Mouse (Mus musculus): ENCODE data around the gene Rpl35a. TPM values are rescaled to one million over a fixed set of nuclear protein-coding genes. Genes with fewer than 3 reads are reported as not detected.
"Not testable (repeated sequence)": the region's sequence is repeated elsewhere in the genome, so short reads cannot be mapped to it uniquely, and the experiment has no call there.

Rpl35a gene
- polyA plus RNA-seq, 1 experiment from 2014 or later: 649 TPM

DNA sequence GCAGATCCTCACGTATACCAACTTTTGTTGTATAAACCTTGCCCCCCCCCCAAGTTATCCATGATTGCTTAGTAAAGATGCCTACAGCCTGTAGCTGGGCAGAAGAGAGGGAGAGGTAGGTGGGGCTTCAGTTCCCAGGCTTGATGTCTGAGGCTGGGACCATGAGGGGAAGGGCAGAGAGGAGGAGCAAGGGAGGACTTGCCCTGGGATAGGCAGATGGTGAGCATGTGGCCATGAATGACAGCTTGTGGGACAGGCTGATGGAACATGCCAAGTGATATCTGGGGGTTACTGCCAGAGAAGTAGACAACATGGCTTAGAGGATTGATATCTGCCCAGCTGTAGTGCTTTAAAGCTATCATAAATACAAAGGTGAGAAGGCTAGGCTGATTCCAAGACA is 8.2 kb upstream of the Rpl35a start:
- 95% methylated on average over 1 of the region's 1 CpGs for WGBS
- H3K4me2 ChIP-seq (ENCODE audit: low read length): no peak overlapping the region

DNA sequence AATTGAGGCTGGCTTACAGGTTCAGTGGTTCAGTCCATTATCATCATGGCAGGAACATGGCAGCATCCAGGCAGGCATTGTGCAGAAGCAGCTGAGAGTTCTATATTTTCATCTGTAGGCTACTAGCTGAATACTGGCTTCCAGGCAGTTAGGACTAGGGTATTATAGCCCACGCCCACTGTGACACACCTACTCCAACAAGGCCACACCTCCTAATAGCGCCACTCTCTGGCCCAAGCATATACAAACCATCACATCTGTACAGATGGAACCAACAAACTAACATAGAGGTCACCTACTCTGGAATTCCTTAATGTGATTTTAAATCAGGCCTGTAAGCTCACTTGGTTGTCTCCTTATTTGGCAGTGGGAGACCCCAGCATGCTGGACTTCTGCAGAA is 7.6 kb upstream of the Rpl35a start:
- DNase-seq (ENCODE audit: low spot score) (no peak), ATAC-seq (no peak)
- Histone ChIP-seq H3K9me3 (replicated peaks; ENCODE audit: control insufficient read depth, low read length) (no peaks in the 10 kb centered on the region), H3K27ac (ENCODE audit: low read depth, low read length) (no peak overlapping the region), H3K4me2 (ENCODE audit: low read length) (no peak overlapping the region), H3K9ac (ENCODE audit: low read length) (no peak overlapping the region), H3K4me1 (ENCODE audit: control insufficient read depth, insufficient read depth, low read length) (no peaks in the 10 kb centered on the region), H3K4me3 (ENCODE audit: low read depth, low read length) (no peak overlapping the region), H3K36me3 (ENCODE audit: control insufficient read depth, insufficient read depth, low read length) (no peaks in the 10 kb centered on the region), H3K27me3 (replicated peaks; ENCODE audit: control insufficient read depth, insufficient read depth, low read length) (no peaks in the 10 kb centered on the region)
- WGBS: 87% methylated on average over 2 of the region's 2 CpGs

More for the DNA sequence above, 8.2 kb upstream of the Rpl35a start:
- no peaks in the 10 kb centered on the region for H3K4me1 ChIP-seq (ENCODE audit: control insufficient read depth, insufficient read depth, low read length)
- H3K36me3 ChIP-seq (ENCODE audit: control insufficient read depth, insufficient read depth, low read length): no peaks in the 10 kb centered on the region
- no peak overlapping the region for H3K27ac ChIP-seq (ENCODE audit: low read depth, low read length)
- DNase-seq (ENCODE audit: low spot score): no peak
- no peaks in the 10 kb centered on the region for H3K9me3 ChIP-seq (replicated peaks; ENCODE audit: control insufficient read depth, low read length)
- H3K9ac ChIP-seq (ENCODE audit: low read length): no peak overlapping the region
- no peaks in the 10 kb centered on the region for H3K27me3 ChIP-seq (replicated peaks; ENCODE audit: control insufficient read depth, insufficient read depth, low read length)
- no peak for ATAC-seq
- H3K4me3 ChIP-seq (ENCODE audit: low read depth, low read length): no peak overlapping the region

DNA sequence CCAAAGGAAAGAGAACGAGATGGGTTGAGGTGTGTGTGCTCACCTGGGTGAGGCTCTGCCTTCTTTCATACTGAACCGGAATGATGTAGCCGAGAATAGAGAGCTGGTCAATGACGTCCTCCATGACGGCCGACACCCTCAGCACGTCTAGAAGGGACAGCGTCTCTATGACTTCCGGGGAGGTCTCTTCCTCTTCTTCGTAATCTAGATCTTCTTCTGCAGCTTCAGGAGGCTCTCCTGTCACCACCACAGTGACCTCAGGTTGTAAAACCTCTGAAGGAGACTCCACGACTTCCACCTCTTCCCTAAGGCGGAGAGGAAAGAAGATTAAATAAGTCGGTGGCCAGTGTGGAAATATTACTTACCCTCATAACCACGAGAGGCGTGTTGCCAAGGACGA is 6.4 kb upstream of the Rpl35a start:
- Histone ChIP-seq H3K9ac (ENCODE audit: low read length) (no peak overlapping the region), H3K36me3 (ENCODE audit: control insufficient read depth, insufficient read depth, low read length) (no peaks in the 10 kb centered on the region), H3K27ac (ENCODE audit: low read depth, low read length) (no peak overlapping the region), H3K4me1 (ENCODE audit: control insufficient read depth, insufficient read depth, low read length) (no peaks in the 10 kb centered on the region), H3K9me3 (replicated peaks; ENCODE audit: control insufficient read depth, low read length) (no peaks in the 10 kb centered on the region), H3K4me3 (ENCODE audit: low read depth, low read length) (no peak overlapping the region), H3K4me2 (ENCODE audit: low read length) (no peak overlapping the region), H3K27me3 (replicated peaks; ENCODE audit: control insufficient read depth, insufficient read depth, low read length) (no peaks in the 10 kb centered on the region)
- no peak for DNase-seq (ENCODE audit: low spot score)
- ATAC-seq: no peak
- 93% methylated on average over 16 of the region's 16 CpGs for WGBS

DNA sequence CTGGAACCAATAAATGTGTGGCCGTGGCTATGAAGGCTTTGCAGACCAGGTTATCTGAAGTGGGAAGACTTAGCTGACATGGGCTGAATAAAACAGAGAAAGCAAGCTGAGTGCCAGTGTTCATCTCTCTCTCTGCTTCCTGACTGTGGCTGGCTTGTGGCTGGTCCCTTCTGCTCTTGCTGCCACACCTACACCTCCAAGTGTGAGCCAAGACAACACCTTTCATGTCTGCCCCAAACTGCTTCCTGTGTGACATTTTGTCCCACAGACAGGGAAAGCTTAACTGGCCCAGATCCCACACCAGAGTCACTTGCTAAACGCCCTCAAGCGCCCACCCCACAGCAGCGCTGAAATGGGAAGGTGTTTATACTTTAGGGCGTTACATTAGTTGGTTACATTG is 3.1 kb upstream of the Rpl35a start:
- WGBS: 79% methylated on average over 5 of the region's 5 CpGs
- no peak for ATAC-seq

DNA sequence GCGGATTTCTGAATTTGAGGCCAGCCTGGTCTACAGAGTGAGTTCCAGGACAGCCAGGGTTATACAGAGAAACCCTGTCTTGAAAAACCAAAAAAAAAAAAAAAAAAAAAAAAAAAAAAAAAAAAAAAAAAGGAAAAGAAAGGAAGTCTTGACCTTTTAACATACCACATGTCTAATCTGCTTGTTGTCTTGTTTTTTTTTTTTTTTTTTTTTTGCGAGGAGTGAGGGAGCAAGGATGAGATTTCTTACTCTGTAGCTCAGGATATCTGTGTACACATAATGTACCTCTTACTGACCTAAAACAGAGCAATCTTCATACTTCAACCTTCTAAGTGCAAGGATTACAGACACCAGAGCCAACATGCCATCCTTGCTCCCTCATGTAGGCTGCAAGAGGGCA is 1.3 kb upstream of the Rpl35a start:
- peaks cover 20% of the 10 kb centered on the region for H3K36me3 ChIP-seq (ENCODE audit: control insufficient read depth, insufficient read depth, low read length)
- H3K9ac ChIP-seq (ENCODE audit: low read length); H3K4me3 ChIP-seq (ENCODE audit: low read depth, low read length); H3K9me3 ChIP-seq (replicated peaks; ENCODE audit: control insufficient read depth, low read length); H3K4me2 ChIP-seq (ENCODE audit: low read length); ATAC-seq; H3K4me1 ChIP-seq (ENCODE audit: control insufficient read depth, insufficient read depth, low read length); H3K27ac ChIP-seq (ENCODE audit: low read depth, low read length); H3K27me3 ChIP-seq (replicated peaks; ENCODE audit: control insufficient read depth, insufficient read depth, low read length); DNase-seq (ENCODE audit: low spot score): not testable (repeated sequence)
- WGBS: 94% methylated on average over 2 of the region's 2 CpGs

More for the DNA sequence above, 3.1 kb upstream of the Rpl35a start:
- Histone ChIP-seq H3K36me3 (ENCODE audit: control insufficient read depth, insufficient read depth, low read length) (peaks cover 4% of the 10 kb centered on the region), H3K4me1 (ENCODE audit: control insufficient read depth, insufficient read depth, low read length) (peaks cover 6% of the 10 kb centered on the region; the same call in 1 of the 2 replicates), H3K9ac (ENCODE audit: low read length) (no peak overlapping the region), H3K4me3 (ENCODE audit: low read depth, low read length) (no peak overlapping the region), H3K9me3 (replicated peaks; ENCODE audit: control insufficient read depth, low read length) (no peaks in the 10 kb centered on the region), H3K4me2 (ENCODE audit: low read length) (no peak overlapping the region), H3K27ac (ENCODE audit: low read depth, low read length) (no peak overlapping the region), H3K27me3 (replicated peaks; ENCODE audit: control insufficient read depth, insufficient read depth, low read length) (no peaks in the 10 kb centered on the region)
- no peak for DNase-seq (ENCODE audit: low spot score)

DNA sequence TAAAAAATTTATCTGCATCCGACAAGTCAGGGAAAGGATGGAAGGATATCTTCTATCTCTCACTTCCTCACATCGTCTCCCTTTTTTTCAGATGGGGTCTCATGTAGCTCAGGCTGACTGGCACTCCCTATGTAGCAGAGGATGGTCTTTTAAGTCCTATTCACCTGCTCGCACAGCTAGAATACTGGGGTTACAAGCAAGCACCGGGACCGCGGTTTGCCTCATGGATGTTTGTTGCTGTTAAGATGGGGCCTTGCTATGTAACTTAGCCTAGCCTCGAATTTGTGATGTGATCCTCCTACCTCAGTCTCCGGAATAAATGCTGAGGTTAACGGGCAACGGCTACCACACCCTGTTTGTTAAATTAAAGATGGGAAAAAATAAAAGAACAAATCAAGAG is 598 bp upstream of the Rpl35a start:
- peaks cover 27% of the 10 kb centered on the region for H3K36me3 ChIP-seq (ENCODE audit: control insufficient read depth, insufficient read depth, low read length)
- no peak overlapping the region for H3K27ac ChIP-seq (ENCODE audit: low read depth, low read length)
- peak overlapping the region; percentile 50; the same call in 1 of the 2 replicates for H3K9ac ChIP-seq (ENCODE audit: low read length)
- H3K9me3 ChIP-seq (replicated peaks; ENCODE audit: control insufficient read depth, low read length): no peaks in the 10 kb centered on the region
- WGBS: 21% methylated on average over 10 of the region's 10 CpGs
- H3K4me2 ChIP-seq (ENCODE audit: low read length): peak overlapping the region; percentile 78
- H3K27me3 ChIP-seq (replicated peaks; ENCODE audit: control insufficient read depth, insufficient read depth, low read length): no peaks in the 10 kb centered on the region
- DNase-seq (ENCODE audit: low spot score): no peak
- H3K4me1 ChIP-seq (ENCODE audit: control insufficient read depth, insufficient read depth, low read length): peaks cover 7% of the 10 kb centered on the region; the same call in 1 of the 2 replicates
- peak overlapping the region; percentile 95 for H3K4me3 ChIP-seq (ENCODE audit: low read depth, low read length)
- peak; percentile 36 for ATAC-seq

DNA sequence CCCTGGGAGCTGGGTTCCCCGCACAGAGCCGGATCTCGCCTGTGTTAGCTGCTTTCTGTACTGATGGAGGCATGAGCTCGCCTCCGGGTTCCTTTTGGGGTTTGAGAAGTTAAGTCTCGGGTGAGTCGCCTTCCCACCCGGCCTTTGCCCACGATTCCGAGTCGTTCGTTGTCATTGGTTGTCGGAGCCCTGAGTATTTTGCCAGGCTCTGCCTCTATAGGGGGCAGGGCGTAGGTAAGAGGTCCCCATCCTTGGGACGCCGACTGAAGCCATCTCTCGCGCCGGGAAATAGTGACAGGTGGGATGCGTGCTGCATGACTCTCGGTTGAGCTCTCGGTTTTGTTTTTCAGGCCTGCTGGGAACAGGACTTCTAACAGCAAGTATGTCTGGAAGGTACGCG is 533 bp downstream of the Rpl35a start:
- Histone ChIP-seq H3K4me1 (ENCODE audit: control insufficient read depth, insufficient read depth, low read length) (peaks cover 7% of the 10 kb centered on the region; the same call in 1 of the 2 replicates), H3K36me3 (ENCODE audit: control insufficient read depth, insufficient read depth, low read length) (peaks cover 31% of the 10 kb centered on the region), H3K9me3 (replicated peaks; ENCODE audit: control insufficient read depth, low read length) (no peaks in the 10 kb centered on the region), H3K4me2 (ENCODE audit: low read length) (peak overlapping the region; percentile 78), H3K27me3 (replicated peaks; ENCODE audit: control insufficient read depth, insufficient read depth, low read length) (no peaks in the 10 kb centered on the region), H3K9ac (ENCODE audit: low read length) (peak overlapping the region; percentile 98), H3K4me3 (ENCODE audit: low read depth, low read length) (peak overlapping the region; percentile 95), H3K27ac (ENCODE audit: low read depth, low read length) (peak overlapping the region; percentile 92)
- WGBS: 0% methylated on average over 24 of the region's 24 CpGs
- ATAC-seq: peak; percentile 38
- DNase-seq (ENCODE audit: low spot score): no peak

DNA sequence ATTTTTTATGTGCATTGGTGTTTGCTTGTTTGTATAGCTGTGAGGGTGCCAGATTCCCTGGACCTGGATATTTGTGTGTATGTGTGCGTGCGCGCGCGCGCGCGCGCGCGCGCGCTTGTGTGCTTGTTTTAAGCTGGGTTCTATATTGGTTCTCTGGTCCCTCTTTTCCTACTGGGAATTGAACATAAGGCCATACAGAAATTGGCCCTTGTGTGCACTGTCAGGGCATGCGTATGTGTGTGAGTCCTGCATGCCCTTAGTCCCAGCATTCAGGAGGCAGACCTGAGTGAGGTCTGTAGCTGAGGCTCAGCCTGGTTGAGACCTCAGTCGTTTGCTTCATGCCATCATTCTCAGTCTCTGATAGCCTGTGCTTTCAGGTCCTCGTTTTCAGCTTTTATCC is 1.8 kb downstream of the Rpl35a start:
- H3K4me3 ChIP-seq (ENCODE audit: low read depth, low read length): peak overlapping the region; percentile 9; the same call in 1 of the 2 replicates
- H3K4me2 ChIP-seq (ENCODE audit: low read length): peak overlapping the region; percentile 78
- WGBS: 92% methylated on average over 16 of the region's 16 CpGs
- no peaks in the 10 kb centered on the region for H3K27me3 ChIP-seq (replicated peaks; ENCODE audit: control insufficient read depth, insufficient read depth, low read length)
- no peak overlapping the region for H3K27ac ChIP-seq (ENCODE audit: low read depth, low read length)
- no peaks in the 10 kb centered on the region for H3K9me3 ChIP-seq (replicated peaks; ENCODE audit: control insufficient read depth, low read length)
- peak overlapping the region; percentile 40 for H3K9ac ChIP-seq (ENCODE audit: low read length)
- H3K36me3 ChIP-seq (ENCODE audit: control insufficient read depth, insufficient read depth, low read length): peaks cover 31% of the 10 kb centered on the region
- peaks cover 7% of the 10 kb centered on the region; the same call in 1 of the 2 replicates for H3K4me1 ChIP-seq (ENCODE audit: control insufficient read depth, insufficient read depth, low read length)
- DNase-seq (ENCODE audit: low spot score): no peak
- ATAC-seq: no peak

DNA sequence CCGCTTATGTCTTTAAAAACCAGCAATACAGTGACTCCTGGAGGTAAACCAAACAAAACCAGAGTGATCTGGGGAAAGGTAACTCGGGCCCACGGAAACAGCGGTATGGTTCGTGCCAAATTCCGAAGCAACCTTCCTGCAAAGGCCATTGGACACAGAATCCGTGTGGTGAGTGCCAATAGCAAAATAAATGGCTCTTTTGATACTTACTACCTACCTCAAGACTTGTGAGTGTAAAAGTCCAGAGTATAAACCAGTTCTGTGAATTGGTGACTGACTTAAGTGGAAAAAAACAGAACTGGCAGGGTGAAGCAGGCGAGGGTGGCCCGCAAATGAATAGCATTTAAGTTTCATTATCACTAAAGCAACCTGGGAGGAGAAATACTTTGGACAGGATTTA is 2.4 kb downstream of the Rpl35a start:
- not testable (repeated sequence) for H3K9ac ChIP-seq (ENCODE audit: low read length); H3K27me3 ChIP-seq (replicated peaks; ENCODE audit: control insufficient read depth, insufficient read depth, low read length); H3K4me2 ChIP-seq (ENCODE audit: low read length); DNase-seq (ENCODE audit: low spot score); H3K27ac ChIP-seq (ENCODE audit: low read depth, low read length); ATAC-seq; H3K4me3 ChIP-seq (ENCODE audit: low read depth, low read length); H3K9me3 ChIP-seq (replicated peaks; ENCODE audit: control insufficient read depth, low read length)
- WGBS: 91% methylated on average over 9 of the region's 9 CpGs
- Histone ChIP-seq H3K4me1 (ENCODE audit: control insufficient read depth, insufficient read depth, low read length) (peaks cover 14% of the 10 kb centered on the region), H3K36me3 (ENCODE audit: control insufficient read depth, insufficient read depth, low read length) (peaks cover 31% of the 10 kb centered on the region)

All from forebrain, embryonic 14.5 days (tissue).